Mouse (Mus musculus) left cerebral cortex, adult 9 months (tissue): Measurements from ENCODE around the gene Slc27a2.
"Not testable (repeated sequence)": the region's sequence is repeated elsewhere in the genome, so short reads cannot be mapped to it uniquely, and the experiment has no call there.

Experiments used
- DNase-seq, 2 experiments: peaks; one replicate each; pipeline ENCODE4 v3.0.0; 2022; ENCODE audit warnings: low spot score in 2 of 2

Slc27a2 gene

GRCm38 (mm10) chr2:126601918-126602600 is 49.9 kb downstream of the Slc27a2 start:
- DNase-seq = no peak

GRCm38 (mm10) chr2:126606061-126606687 is 54.0 kb downstream of the Slc27a2 start:
- no peak for DNase-seq

- no peak for DNase-seq
Measured at GRCm38 (mm10) chr2:126606688-126607062, 54.5 kb downstream of the Slc27a2 start.

GRCm38 (mm10) chr2:126607553-126608203 is 55.5 kb downstream of the Slc27a2 start:
- no peak for DNase-seq

- not testable (repeated sequence) for DNase-seq
Measured at GRCm38 (mm10) chr2:126609600-126609999, 57.4 kb downstream of the Slc27a2 start.

GRCm38 (mm10) chr2:126615355-126615754 is 63.1 kb downstream of the Slc27a2 start:
- no peak for DNase-seq

GRCm38 (mm10) chr2:126618470-126619179 is 66.4 kb downstream of the Slc27a2 start:
- no peak for DNase-seq

- DNase-seq = no peak
Measured at GRCm38 (mm10) chr2:126619249-126619704, 67.1 kb downstream of the Slc27a2 start, which contains the start of gene Hdc. Hdc (minus strand) TSS chr2:126619299.

GRCm38 (mm10) chr2:126622455-126622854 is 70.2 kb downstream of the Slc27a2 start:
- DNase-seq = no peak

GRCm38 (mm10) chr2:126623138-126623537 is 70.9 kb downstream of the Slc27a2 start:
- DNase-seq = no peak

- DNase-seq = no peak
Measured at GRCm38 (mm10) chr2:126628455-126628995, 76.3 kb downstream of the Slc27a2 start.

- DNase-seq = no peak
Measured at GRCm38 (mm10) chr2:126633165-126633564, 81.0 kb downstream of the Slc27a2 start.

GRCm38 (mm10) chr2:126635939-126636823 is 84.0 kb downstream of the Slc27a2 start:
- no peak for DNase-seq
